Mouse (Mus musculus) CH12.LX (cell line): ENCODE measurements at regions not wholly inside any gene's neighbourhood (a gene's known extent, or its start where the extent isn't known, plus 50 kb on each side); places are given as distances from the start of the nearest gene placed in this dataset.
"Not testable (repeated sequence)": the region's sequence is repeated elsewhere in the genome, so short reads cannot be mapped to it uniquely, and the experiment has no call there.

Experiments used
- JUND ChIP-seq: conservative IDR thresholded peaks from 2 replicates; pipeline ENCODE4 v1.6.1; 2011; ENCODE audit warnings: low read depth, low read length, improper control_type of control experiment
- MAZ ChIP-seq: IDR thresholded peaks from 2 replicates; pipeline ENCODE4 v1.6.1; 2012; ENCODE audit warnings: low read depth, mild to moderate bottlenecking, inconsistent platforms, low read length, improper control_type of control experiment, moderate library complexity

DNA sequence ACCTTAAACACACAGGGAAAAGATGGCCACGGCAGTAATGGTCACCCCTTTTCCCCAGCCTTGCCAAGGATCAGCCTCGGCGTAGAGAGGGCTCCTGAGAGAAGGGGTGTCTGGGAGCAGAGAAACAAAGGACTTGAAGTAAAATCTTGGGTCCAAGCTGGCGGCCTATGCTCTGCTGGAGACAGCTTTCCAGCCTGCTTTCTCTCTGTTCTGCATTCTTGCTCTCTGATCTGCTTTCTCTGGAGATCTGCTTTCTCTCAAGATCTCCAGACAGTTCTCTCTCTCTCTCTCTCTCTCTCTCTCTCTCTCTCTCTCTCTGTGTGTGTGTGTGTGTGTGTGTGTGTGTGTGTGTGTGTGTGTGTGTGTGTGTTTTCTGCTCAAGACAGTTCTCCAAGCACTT is 140.3 kb downstream of the Sptssa start:
- TF ChIP-seq MAZ, JUND: not testable (repeated sequence)
